Mouse (Mus musculus) brain, adult 10 weeks (tissue): Measurements from ENCODE around the gene Krtap15. TPM values are rescaled to one million over a fixed set of nuclear protein-coding genes. Genes with fewer than 3 reads are reported as not detected.

Experiments
- polyA plus RNA-seq: library from polyadenylated mRNA; stranded (reverse); fragments of 350-450 nt; fragmentation: Illumina TruSeq; extraction: RNeasy Lipid Tissue Mini Kit (QIAGEN cat#74804); gene quantifications from one replicate; pipeline ENCODE4 v1.2.3, GENCODE M21; 2015; ENCODE audit warnings: low read depth, low replicate concordance

The Krtap15 gene
- not detected for polyA plus RNA-seq

DNA sequence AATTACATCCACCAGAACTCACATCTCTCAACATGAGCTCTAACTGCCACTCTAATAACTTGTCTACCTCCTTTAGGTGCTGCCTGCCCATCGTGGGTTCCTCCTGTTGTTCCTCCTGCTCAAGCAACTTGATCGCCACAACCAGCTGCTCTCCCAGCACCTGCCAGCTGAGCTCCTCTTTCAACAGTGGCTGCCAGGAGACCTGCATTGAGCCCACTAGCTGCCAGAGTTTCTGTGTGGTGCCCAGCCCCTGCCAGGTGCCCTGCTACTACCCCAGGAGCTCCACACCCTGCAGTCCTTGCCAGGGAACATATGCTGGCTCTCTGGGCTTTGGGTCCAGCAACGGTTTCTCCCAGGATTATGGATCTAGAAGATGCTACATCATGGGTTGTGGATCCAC, at the start of gene Krtap15:
Krtap15 (plus strand) TSS at position 150 of the 400 bp plus-strand sequence.

DNA sequence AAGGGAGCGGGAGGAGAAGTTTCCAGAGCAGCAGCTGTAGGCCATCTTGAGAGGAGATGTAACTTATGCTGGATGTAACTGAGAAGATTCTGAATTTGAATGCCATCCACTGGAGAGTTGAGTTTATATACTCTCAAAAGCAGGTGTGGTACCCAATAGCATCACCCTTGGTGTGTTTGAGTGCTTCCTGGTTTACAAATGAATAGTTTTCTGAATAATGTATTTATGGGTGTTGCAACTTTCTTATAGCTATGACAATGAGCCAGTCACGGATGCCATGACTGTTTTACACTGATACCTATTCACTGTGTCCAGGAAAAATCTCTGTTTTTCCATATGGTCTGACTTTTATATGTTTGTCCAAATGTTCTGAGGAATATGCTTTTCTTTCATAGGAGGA, 45.9 kb upstream of the Krtap15 start, which contains the start of gene 2310057N15Rik:
2310057N15Rik (minus strand) TSS at position 101 of the 400 bp plus-strand sequence.

DNA sequence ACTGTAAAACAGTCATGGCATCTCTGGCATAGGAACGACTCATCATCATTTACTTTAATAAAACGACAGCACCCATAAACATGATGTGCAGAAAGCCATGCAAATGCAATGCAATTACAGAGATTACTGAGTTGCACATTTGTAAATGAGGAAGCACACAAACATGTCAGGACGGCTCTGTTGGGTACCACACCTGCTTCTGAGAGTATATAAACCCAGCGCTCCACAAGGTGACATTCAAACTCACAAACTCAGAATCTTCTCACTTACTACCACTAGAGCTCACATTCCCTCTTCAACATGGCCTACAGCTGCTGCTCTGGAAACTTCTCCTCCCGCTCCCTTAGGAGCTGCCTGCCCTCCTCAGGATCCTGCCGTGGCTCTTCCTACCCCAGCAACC, 42.4 kb upstream of the Krtap15 start, which contains the start of gene Gm5965:
Gm5965 (plus strand) TSS at position 301 of the 400 bp plus-strand sequence.

DNA sequence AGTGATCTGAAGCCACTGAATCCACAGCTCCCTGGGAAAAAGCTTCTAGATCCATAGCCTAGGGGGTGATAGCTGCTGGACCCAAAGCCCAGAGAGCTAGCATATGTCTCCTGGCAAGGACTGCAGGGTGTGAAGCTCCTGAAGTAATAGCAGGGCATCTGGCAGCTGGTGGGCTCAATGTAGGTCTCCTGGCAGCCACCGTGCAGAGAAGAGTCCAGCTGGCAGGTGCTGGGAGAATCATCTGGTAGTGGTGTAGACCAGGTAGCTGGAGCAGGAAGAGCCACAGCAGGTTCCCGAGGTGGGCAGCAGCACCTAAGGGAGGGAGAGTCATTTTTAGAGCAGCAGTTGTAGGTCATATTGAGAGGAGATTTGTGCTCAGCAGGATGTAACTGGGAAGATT, 8.2 kb upstream of the Krtap15 start, which contains the start of gene Gm20741:
Gm20741 (minus strand) TSS at position 394 of the 400 bp plus-strand sequence.

DNA sequence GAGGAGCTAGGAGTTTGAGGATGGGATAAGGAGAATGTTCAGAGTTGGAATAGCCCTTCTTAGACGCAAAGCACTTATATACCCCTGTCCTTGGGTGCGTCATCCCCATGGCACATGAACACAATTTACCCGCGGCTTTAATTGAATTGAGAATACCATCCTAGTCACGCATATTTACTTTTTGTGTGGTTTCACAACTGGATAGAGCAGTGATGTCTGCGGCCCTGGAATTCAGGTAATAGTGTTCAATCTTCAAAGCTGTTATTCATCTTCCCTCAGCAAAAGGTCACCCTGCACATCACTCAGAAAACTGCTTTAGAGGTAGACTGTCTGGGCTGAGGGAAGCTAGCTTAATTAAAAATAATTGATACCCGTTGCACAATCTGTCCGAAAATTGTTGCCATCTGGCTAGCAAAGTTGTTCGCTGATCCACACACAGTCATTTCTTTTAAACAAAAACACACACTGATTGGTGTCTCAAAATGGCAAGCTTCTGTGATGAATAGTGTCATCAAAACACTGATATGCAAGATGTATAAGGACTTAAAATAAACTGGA, 6.2 kb downstream of the Krtap15 start, which contains the start of gene Krtap14:
Krtap14 (minus strand) TSS at position 51 of the 558 bp plus-strand sequence.

DNA sequence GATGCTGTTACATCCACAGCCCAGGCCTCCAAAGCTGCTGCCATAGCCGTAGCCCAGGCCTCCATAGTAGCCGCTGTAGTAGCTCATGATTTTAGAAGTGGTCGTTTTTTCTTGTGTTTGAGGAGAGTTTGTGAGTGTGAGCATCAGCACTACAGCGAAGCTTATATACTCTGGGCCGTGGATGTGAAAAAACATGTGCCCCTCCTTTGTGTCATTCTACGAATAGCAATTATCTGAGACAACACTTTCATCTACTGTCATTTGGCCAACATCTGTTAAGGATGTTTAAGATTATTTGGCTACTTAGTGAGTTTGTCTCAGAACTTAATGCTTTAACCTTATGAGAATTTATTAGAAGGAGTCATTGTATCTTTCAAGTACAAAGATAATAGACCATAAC, 49.3 kb downstream of the Krtap15 start, which contains the start of gene Krtap19-1:
Krtap19-1 (minus strand) TSS at position 101 of the 400 bp plus-strand sequence.

DNA sequence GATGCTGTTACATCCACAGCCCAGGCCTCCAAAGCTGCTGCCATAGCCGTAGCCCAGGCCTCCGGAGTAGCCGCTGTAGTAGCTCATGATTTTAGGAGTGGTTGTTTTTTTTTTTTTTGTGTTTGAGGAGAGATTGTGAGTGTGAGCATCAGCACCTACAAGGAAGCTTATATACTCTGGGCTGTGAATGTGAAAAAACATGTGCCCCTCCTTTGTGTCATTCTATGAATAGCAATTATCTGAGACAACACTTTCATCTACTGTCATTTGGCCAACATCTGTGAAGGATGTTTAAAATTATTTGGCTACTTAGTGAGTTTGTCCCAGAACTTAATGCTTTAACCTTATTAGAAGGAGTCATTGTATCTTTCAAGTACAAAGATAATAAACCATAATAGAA, 54.2 kb downstream of the Krtap15 start, which contains the start of gene Krtap19-2:
Krtap19-2 (minus strand) TSS at position 101 of the 400 bp plus-strand sequence.

DNA sequence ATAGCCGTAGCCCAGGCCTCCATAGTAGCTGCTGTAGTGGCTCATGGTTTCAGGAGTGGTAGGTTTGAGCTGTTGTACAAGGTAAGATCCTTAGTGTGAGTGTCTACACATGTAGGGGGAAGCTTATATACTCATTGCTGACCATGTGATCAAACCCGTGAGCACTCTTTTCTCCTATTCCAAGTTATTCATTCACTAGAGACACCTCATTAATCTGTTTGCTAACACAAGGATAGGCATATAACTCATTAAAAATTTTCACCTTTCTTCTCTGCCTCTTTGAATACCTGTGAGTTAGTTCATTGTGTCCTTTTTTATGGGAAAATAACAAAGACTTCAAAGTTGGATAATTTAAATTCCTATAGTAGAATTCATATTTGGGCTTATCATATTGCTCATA, 57.9 kb downstream of the Krtap15 start, which contains the start of gene Krtap19-3:
Krtap19-3 (minus strand) TSS at position 101 of the 400 bp plus-strand sequence.

Other genes starting within 250 kb of the Krtap15 start
- not detected for gene Krtap24-1, start 207.9 kb upstream of the Krtap15 start, polyA plus RNA-seq
- gene 2310079G19Rik, start 192.5 kb upstream of the Krtap15 start, polyA plus RNA-seq, result not detected
- not detected for gene Krtap26-1, start 172.4 kb upstream of the Krtap15 start, polyA plus RNA-seq
- gene Krtap27-1, start 148.5 kb upstream of the Krtap15 start, polyA plus RNA-seq, result not detected
- gene 2310061N02Rik, start 112.3 kb upstream of the Krtap15 start, polyA plus RNA-seq, result not detected
- not detected for gene Krtap13-1, start 91.4 kb upstream of the Krtap15 start, polyA plus RNA-seq
- gene Krtap13, start 68.6 kb upstream of the Krtap15 start, polyA plus RNA-seq, result not detected
- not detected for gene 2310034C09Rik, start 61.4 kb upstream of the Krtap15 start, polyA plus RNA-seq
- gene 2310057N15Rik, start 46.0 kb upstream of the Krtap15 start, polyA plus RNA-seq, result not detected
- not detected for gene Gm5965, start 42.3 kb upstream of the Krtap15 start, polyA plus RNA-seq
- not detected for gene Gm20741, start 8.0 kb upstream of the Krtap15 start, polyA plus RNA-seq
- gene Krtap14, start 5.9 kb downstream of the Krtap15 start, polyA plus RNA-seq, result not detected
- not detected for gene Krtap19-1, start 49.2 kb downstream of the Krtap15 start, polyA plus RNA-seq
- gene Krtap19-2, start 54.1 kb downstream of the Krtap15 start, polyA plus RNA-seq, result not detected
- not detected for gene Krtap19-3, start 57.8 kb downstream of the Krtap15 start, polyA plus RNA-seq
- not detected for gene Krtap19-4, start 64.9 kb downstream of the Krtap15 start, polyA plus RNA-seq
- not detected for gene Krtap19-5, start 76.2 kb downstream of the Krtap15 start, polyA plus RNA-seq
- not detected for gene Krtap19-9b, start 112.0 kb downstream of the Krtap15 start, polyA plus RNA-seq
- not detected for gene Krtap16-3, start 142.7 kb downstream of the Krtap15 start, polyA plus RNA-seq
- not detected for gene Krtap22-2, start 190.5 kb downstream of the Krtap15 start, polyA plus RNA-seq
- not detected for gene Gm10229, start 195.1 kb downstream of the Krtap15 start, polyA plus RNA-seq
- not detected for gene Krtap6-1, start 211.5 kb downstream of the Krtap15 start, polyA plus RNA-seq
- not detected for gene Gm10228, start 221.3 kb downstream of the Krtap15 start, polyA plus RNA-seq
- not detected for gene Krtap6-5, start 227.7 kb downstream of the Krtap15 start, polyA plus RNA-seq
- not detected for gene 1110025L11Rik, start 243.8 kb downstream of the Krtap15 start, polyA plus RNA-seq